Mouse (Mus musculus): ENCODE data around the gene Dst. TPM values are rescaled to one million over a fixed set of nuclear protein-coding genes. Genes with fewer than 3 reads are reported as not detected.
A peak's percentile ranks its signal among the peaks of the same experiment; 100 is the strongest.

Dst gene
- polyA plus RNA-seq, 1 experiment from 2014 or later, result 24.3 TPM

DNA sequence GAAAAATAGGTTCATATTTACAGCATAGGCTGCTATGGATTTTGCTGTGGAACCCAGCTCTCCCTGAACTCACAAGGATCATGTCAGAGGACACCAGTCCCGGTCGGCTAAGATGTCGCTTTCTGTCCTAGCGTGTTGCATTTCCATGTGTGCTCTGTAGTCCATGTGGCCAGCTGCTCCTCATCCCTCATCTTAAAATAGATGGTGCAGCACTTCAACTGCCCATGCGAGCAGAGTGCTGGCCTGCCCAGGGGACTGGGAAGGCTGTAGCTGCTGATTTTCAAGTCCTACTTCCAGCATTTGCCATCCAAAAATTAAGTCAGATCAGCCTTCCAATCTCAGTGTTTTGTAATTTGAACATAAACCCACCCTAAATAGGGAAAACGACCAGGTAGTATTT lies 83.0 kb downstream of the Dst start:
- 82% methylated on average over 6 of the region's 6 CpGs for whole genome bisulfite sequencing
- no peak for ATAC-seq (ENCODE audit: insufficient read depth, low FRiP score, low read depth)
- H3K36me3 ChIP-seq, result no peaks in the 10 kb centered on the region
- H3K9ac ChIP-seq, result no peak overlapping the region
- H3K4me2 ChIP-seq, result no peak overlapping the region
- no peak overlapping the region for H3K4me3 ChIP-seq (replicated peaks)
- H3K27ac ChIP-seq, result no peak overlapping the region
- H3K4me1 ChIP-seq, result no peaks in the 10 kb centered on the region
- H3K9me3 ChIP-seq, result no peaks in the 10 kb centered on the region
- H3K27me3 ChIP-seq (replicated peaks), result no peaks in the 10 kb centered on the region

DNA sequence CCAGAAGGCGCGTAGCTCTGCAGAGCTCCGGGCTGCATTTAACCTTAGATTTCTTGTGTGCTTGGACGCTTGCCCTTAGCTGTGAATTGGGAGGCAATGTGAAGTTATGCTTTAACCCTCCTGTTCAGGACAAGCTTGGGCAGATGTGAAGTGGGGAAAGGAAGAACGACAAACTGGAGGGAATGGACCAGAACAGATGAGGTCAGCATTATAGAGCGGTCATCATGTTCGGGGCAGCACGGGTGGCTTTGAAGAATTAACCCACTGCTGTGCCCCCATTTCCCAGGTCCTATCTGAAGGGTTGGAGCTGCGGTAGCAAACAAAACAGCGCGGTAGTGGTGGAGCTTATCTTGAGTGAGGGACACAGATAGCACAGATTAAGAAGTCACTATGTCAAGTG lies 84.8 kb downstream of the Dst start:
- H3K4me2 ChIP-seq, result no peak overlapping the region
- H3K36me3 ChIP-seq, result no peaks in the 10 kb centered on the region
- 71% methylated on average over 11 of the region's 11 CpGs for WGBS
- H3K27me3 ChIP-seq (replicated peaks), result no peaks in the 10 kb centered on the region
- no peak overlapping the region for H3K9ac ChIP-seq
- no peak overlapping the region for H3K27ac ChIP-seq
- H3K4me1 ChIP-seq, result no peaks in the 10 kb centered on the region
- H3K9me3 ChIP-seq, result no peaks in the 10 kb centered on the region
- no peak for ATAC-seq (ENCODE audit: insufficient read depth, low FRiP score, low read depth)
- H3K4me3 ChIP-seq (replicated peaks), result no peak overlapping the region

DNA sequence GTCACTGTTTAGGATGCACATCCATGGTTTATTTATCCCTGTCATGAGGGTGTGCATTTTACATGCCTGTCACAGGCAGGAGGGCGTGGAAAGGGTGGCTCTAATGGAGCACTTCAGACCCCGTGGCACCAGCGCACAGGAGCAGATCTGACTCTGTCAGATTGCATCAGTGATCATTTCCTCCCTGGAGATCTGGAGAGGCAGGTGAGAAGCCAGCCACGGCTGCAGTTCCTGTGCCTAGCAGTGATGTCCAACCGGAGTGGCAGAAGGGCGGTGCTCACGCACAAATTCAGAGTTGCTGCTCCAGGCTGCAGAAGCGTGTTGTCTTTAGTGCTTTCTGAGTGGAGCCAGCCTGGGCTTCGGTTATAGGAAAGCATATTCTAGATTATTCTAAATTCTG lies 86.2 kb downstream of the Dst start:
- Histone ChIP-seq H3K4me3 (replicated peaks) (no peak overlapping the region), H3K27ac (no peak overlapping the region), H3K36me3 (no peaks in the 10 kb centered on the region), H3K4me1 (no peaks in the 10 kb centered on the region), H3K27me3 (replicated peaks) (no peaks in the 10 kb centered on the region), H3K9me3 (no peaks in the 10 kb centered on the region), H3K4me2 (no peak overlapping the region), H3K9ac (no peak overlapping the region)
- 55% methylated on average over 9 of the region's 9 CpGs for WGBS
- no peak for ATAC-seq (ENCODE audit: insufficient read depth, low FRiP score, low read depth)

GRCm38 (mm10) chr1:33995386-33995785 lies 87.4 kb downstream of the Dst start:
- H3K9ac ChIP-seq, result no peak overlapping the region
- no peaks in the 10 kb centered on the region for H3K4me1 ChIP-seq
- WGBS, result 86% methylated on average over 6 of the region's 6 CpGs
- H3K27ac ChIP-seq, result no peak overlapping the region
- no peaks in the 10 kb centered on the region for H3K27me3 ChIP-seq (replicated peaks)
- no peak for ATAC-seq (ENCODE audit: insufficient read depth, low FRiP score, low read depth)
- H3K4me3 ChIP-seq (replicated peaks), result no peak overlapping the region
- H3K4me2 ChIP-seq, result no peak overlapping the region
- H3K36me3 ChIP-seq, result no peaks in the 10 kb centered on the region
- no peaks in the 10 kb centered on the region for H3K9me3 ChIP-seq

- no peak for ATAC-seq (ENCODE audit: insufficient read depth, low FRiP score, low read depth)
- no peak overlapping the region for H3K27ac ChIP-seq
- no peak overlapping the region for H3K4me3 ChIP-seq (replicated peaks)
- no peaks in the 10 kb centered on the region for H3K4me1 ChIP-seq
- H3K4me2 ChIP-seq, result no peak overlapping the region
- no peaks in the 10 kb centered on the region for H3K9me3 ChIP-seq
- H3K27me3 ChIP-seq (replicated peaks), result no peaks in the 10 kb centered on the region
- no peaks in the 10 kb centered on the region for H3K36me3 ChIP-seq
- WGBS, result 80% methylated on average over 5 of the region's 5 CpGs
- H3K9ac ChIP-seq, result no peak overlapping the region
Measured at GRCm38 (mm10) chr1:33996105-33996887, 88.3 kb downstream of the Dst start.

- WGBS, result 82% methylated on average over 4 of the region's 4 CpGs
- Histone ChIP-seq H3K4me2 (no peak overlapping the region), H3K4me3 (replicated peaks) (no peak overlapping the region), H3K4me1 (0 out of 2 replicates have a peak, but pooled peaks cover 8% of the 10 kb centered on the region), H3K27ac (no peak overlapping the region), H3K36me3 (no peaks in the 10 kb centered on the region), H3K9me3 (no peaks in the 10 kb centered on the region), H3K27me3 (replicated peaks) (no peaks in the 10 kb centered on the region), H3K9ac (no peak overlapping the region)
- ATAC-seq (ENCODE audit: insufficient read depth, low FRiP score, low read depth), result no peak
Measured at GRCm38 (mm10) chr1:34002321-34002720, 94.3 kb downstream of the Dst start.

- no peak overlapping the region for H3K4me3 ChIP-seq (replicated peaks)
- H3K4me1 ChIP-seq, result 0 out of 2 replicates have a peak, but pooled peaks cover 8% of the 10 kb centered on the region
- H3K4me2 ChIP-seq, result no peak overlapping the region
- H3K36me3 ChIP-seq, result no peaks in the 10 kb centered on the region
- no peak overlapping the region for H3K9ac ChIP-seq
- 34% methylated on average over 9 of the region's 9 CpGs for WGBS
- no peaks in the 10 kb centered on the region for H3K27me3 ChIP-seq (replicated peaks)
- no peak overlapping the region for H3K27ac ChIP-seq
- no peak for ATAC-seq (ENCODE audit: insufficient read depth, low FRiP score, low read depth)
- no peaks in the 10 kb centered on the region for H3K9me3 ChIP-seq
Measured at GRCm38 (mm10) chr1:34002970-34003369, 94.9 kb downstream of the Dst start.

DNA sequence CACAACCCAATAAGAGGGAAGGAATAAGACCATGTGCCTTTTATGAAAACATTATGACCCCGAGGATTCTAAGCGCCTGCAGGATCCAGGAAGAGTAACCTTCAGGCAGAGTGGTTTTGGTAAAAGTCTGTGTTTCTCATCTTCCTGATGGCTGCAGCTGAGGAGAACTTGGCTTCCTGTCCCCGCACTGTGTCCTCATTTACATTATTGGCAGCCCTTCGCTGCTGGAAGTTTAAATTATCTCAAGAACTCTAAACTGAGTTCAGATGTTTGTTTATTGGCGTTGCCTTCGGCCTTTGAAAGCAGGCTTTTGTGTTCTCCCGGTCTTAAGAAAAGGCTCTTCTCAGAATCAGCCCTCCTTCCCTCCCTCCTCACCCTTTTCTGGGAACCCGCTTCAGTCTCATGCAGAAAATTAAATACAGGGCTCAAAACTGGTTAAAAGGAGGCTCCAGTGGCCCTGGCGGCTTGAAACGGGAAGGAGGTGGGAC lies 97.3 kb downstream of the Dst start:
- Histone ChIP-seq H3K4me2 (peak overlapping the region; percentile 75), H3K9ac (no peak overlapping the region), H3K27ac (peak overlapping the region; percentile 72), H3K4me3 (replicated peaks) (peak overlapping the region; percentile 40), H3K36me3 (no peaks in the 10 kb centered on the region), H3K27me3 (replicated peaks) (no peaks in the 10 kb centered on the region), H3K4me1 (0 out of 2 replicates have a peak, but pooled peaks cover 8% of the 10 kb centered on the region), H3K9me3 (no peaks in the 10 kb centered on the region)
- ATAC-seq (ENCODE audit: insufficient read depth, low FRiP score, low read depth), result peak; percentile 52; the same call in 1 of the 2 replicates
- 5% methylated on average over 10 of the region's 10 CpGs for WGBS

DNA sequence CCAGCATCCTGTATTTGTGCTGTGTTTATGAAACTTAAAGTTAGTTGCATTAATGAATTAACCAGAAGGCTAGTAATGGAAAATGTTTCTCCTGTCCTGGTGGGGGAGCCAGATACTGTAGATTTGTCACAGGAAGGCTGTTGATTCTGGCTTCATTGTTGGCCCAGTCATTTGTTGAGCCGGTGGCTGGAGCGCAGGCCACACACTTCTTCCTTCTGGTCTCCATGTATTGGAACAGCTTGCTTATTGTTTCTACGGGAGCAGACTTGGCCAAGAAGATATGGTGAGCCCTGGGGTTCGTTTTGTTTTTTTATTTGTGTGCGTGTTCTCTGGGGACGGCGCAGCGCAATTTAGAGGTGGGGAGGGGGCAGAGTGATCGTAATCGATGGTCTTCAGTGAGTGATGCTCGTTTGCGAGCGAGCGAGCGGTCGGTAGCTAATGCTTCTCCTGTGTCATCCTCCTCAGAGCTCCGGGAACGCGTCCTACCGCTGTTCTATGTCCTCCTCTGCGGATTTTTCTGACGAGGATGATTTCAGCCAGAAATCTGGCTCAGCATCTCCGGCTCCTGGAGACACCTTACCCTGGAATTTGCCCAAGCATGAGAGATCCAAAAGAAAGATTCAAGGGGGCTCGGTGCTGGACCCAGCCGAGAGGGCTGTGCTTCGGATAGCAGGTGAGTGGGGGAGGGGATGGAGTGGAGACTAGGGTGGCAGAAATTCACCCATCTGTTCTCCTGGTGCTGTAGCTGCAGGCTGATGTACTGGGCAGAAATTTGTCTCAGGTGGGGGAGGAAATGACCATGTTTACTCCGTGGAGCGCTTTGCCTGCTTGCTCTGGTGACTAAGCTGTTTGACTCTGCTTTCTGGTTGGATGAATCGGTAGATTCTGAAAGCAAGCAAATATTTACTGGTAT lies 98.0 kb downstream of the Dst start:
- Histone ChIP-seq H3K27ac (peak overlapping the region; percentile 72), H3K27me3 (replicated peaks) (no peaks in the 10 kb centered on the region), H3K9ac (no peak overlapping the region), H3K9me3 (no peaks in the 10 kb centered on the region), H3K4me1 (0 out of 2 replicates have a peak, but pooled peaks cover 9% of the 10 kb centered on the region), H3K4me2 (peak overlapping the region; percentile 75), H3K36me3 (no peaks in the 10 kb centered on the region), H3K4me3 (replicated peaks) (peak overlapping the region; percentile 40)
- WGBS, result 2% methylated on average over 29 of the region's 29 CpGs
- peak; percentile 68; the same call in 1 of the 2 replicates for ATAC-seq (ENCODE audit: insufficient read depth, low FRiP score, low read depth)

- Histone ChIP-seq H3K36me3 (no peaks in the 10 kb centered on the region), H3K27ac (no peak overlapping the region), H3K4me3 (replicated peaks) (peak overlapping the region; percentile 40; the same call in 1 of the 2 replicates), H3K9ac (no peak overlapping the region), H3K9me3 (no peaks in the 10 kb centered on the region), H3K4me1 (peaks cover 14% of the 10 kb centered on the region; the same call in 1 of the 2 replicates), H3K27me3 (replicated peaks) (no peaks in the 10 kb centered on the region; the same call in 1 of the 2 replicates), H3K4me2 (peak overlapping the region; percentile 75)
- ATAC-seq (ENCODE audit: insufficient read depth, low FRiP score, low read depth), result no peak
- 60% methylated on average over 5 of the region's 5 CpGs for WGBS
Measured at GRCm38 (mm10) chr1:34006828-34007361, 98.9 kb downstream of the Dst start.

DNA sequence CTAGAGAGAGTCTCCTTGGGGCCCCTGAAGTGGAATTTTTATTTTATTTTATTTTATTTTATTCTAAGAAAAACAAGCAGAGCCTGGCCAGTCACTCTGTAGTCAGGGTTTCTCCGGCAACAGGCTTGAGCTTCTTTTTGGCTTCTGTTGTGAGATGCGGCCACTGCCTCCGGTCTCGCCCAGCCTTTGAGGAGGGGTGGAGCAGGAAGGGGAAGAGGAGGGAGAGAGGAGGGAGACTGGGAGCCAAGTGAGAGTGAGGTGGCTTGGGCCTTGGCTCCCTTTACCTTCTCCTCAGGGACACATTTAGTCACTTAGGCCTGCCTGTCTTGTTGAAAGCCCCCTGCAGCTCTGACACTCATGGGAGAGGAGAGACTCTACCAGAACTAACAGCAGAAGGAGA lies 99.4 kb downstream of the Dst start:
- no peaks in the 10 kb centered on the region for H3K36me3 ChIP-seq
- peak overlapping the region; percentile 75 for H3K4me2 ChIP-seq
- no peak overlapping the region for H3K9ac ChIP-seq
- H3K27ac ChIP-seq, result no peak overlapping the region
- H3K9me3 ChIP-seq, result no peaks in the 10 kb centered on the region
- 0 out of 2 replicates have a peak overlapping the region, but pooled peaks have one; percentile 40 for H3K4me3 ChIP-seq (replicated peaks)
- H3K27me3 ChIP-seq (replicated peaks), result no peaks in the 10 kb centered on the region; the same call in 1 of the 2 replicates
- WGBS, result 69% methylated on average over 4 of the region's 4 CpGs
- peaks cover 16% of the 10 kb centered on the region; the same call in 1 of the 2 replicates for H3K4me1 ChIP-seq
- no peak for ATAC-seq (ENCODE audit: insufficient read depth, low FRiP score, low read depth)
